Mouse (Mus musculus): ENCODE measurements around the gene Prkcq.
A peak's percentile ranks its signal among the peaks of the same experiment; 100 is the strongest.

Gene Prkcq

GRCm38 (mm10) chr2:11171754-11172501 lies at the start of gene Prkcq:
Prkcq (plus strand) TSS chr2:11172108.
- peak; percentile 57 to 62 for DNase-seq

- no peak for DNase-seq
These were observed 41.0 kb upstream of the Prkcq start for GRCm38 (mm10) chr2:11130881-11131280.

GRCm38 (mm10) chr2:11135718-11136117 lies 36.2 kb upstream of the Prkcq start:
- no peak for DNase-seq

- DNase-seq, result no peak
These were observed 33.8 kb upstream of the Prkcq start for GRCm38 (mm10) chr2:11138076-11138475.

DNA sequence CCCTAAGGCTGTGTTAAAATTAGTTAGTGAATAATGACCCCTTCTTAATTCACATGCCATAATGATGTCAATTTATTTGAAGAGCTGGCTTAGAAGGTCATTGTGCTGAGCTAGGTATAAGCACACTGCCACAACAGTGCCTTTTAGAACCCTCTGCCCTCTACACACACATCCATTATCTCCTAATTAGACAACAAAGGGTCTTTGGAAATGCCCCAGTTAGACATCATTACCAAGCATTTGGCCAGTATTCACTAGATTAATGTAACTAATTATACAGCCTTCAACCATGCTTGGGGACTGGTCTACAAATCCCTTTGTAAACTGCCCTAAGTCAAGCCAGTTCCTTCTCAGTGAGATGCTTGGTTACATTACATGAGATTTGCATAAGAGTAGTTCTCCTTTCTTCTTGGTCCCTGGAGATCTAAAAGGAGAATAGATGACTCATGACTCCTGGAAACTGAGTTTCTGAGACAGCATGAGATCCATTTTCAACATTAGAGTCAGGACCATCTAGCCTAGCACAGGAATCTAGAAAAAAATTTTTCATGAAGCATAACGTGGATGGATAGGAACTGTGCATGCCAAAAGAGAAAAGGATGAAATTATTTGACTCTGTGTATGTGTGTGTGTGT lies 32.3 kb upstream of the Prkcq start:
- DNase-seq, result no peak

GRCm38 (mm10) chr2:11140385-11140784 lies 31.5 kb upstream of the Prkcq start:
- no peak for DNase-seq

DNA sequence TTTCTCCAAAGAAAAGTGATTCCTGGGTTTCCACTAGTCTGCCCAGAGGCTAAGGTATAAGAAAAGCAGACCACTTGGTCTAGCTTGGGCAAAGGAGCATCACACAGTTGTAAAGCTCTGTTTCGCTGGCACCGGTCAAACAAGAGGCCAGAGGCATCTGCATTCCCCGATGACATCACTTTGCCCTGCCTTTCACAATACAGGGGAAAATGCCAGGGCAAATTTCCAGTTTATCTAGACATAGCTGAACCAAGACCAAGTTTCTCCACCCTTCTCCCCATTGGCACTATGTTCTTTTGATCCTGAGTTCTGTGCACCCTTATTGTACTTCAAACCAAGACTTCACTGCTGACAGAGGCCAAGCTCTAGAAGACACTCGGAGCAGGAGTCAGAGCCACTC lies 22.8 kb upstream of the Prkcq start:
- DNase-seq, result no peak

DNA sequence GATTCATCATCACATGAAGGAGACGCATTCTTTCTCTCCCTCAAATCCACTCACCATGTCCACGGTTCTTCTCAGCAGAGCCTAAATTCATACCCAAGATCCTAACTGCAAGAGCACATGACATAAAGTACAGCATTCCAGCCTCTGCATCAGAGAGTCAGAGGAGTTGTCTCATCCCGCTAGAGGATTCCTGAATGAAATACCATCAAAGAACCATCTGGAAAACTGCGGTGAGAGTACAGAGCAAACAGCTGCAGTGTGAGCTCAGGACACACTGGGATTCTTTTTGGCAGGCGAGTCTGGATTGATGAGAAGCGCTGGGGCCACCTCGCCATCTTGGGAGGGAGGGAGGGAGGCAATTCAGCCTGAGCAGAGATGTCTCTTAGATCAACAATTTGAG lies 20.9 kb upstream of the Prkcq start:
- DNase-seq, result no peak

DNA sequence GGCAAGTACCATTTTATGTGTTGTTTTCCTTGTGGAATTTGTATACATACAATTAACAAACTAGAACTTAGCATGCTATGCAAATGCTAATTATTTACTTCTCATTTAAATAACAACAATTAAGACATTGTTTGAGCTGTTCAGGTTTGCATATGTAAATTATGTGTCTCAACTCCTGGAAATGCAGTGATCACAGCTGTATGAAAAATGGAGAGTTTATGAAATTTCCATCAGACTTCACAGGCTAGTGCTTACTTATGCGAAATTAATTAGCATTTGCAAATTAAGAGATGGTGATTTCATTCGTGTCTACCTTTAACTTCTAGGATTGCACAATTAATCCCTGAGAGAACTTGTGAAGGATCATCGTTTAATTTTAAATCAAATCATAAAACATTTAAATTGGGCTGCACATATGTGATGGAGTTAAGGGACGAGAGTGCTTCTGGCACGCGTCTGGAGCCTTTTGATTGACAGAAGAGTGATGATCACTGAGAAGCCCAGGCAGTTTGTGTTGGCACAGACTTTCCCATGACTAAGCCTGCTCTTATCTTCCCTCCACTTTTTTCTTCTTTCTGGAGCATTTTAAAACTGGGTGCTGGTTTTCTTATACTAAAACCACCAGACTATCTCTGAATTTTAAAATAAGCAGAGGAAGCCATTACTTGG lies 20.1 kb upstream of the Prkcq start:
- no peak for DNase-seq

GRCm38 (mm10) chr2:11159641-11160040 lies 12.3 kb upstream of the Prkcq start:
- DNase-seq, result peak; percentile 24 to 61

DNA sequence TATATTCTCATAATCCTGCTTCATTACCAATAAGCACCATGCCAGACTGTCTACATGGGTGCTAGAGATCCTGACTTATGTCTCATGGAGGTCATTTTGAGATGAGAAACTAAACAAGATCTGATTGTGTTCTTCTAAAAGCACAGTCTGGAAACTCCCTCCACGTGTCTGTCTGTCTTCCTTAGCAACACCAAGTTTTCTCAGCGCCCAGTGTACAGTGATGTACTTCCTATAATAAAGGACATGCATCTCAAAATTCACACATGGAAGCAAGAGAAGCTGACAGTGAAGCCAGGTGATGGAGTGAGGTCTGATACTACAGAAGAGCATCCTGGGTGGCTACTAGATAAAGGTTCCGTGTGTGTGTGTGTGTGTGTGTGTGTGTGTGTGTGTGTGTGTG lies 11.2 kb upstream of the Prkcq start:
- DNase-seq, result no peak

DNA sequence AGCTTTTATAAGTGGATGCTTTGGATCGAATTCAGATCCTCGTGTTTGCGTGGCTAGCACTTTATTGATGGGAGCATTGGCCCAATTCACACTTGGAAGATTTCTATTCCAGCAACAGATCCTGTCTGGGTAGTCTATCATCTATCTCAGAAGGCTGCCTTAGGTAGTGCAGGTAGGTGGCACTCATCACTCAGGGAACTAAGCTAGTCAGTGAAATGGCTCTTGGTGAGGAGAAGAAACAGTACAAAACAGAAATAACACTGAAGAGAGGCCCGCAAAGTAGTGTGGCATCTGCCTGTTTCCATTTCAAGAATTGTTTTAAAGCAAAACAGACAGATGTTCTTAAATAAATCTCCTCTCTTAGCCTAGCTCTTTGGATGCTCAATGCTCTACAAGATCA lies 10.6 kb upstream of the Prkcq start:
- peak in 1 of 2 experiments; percentile 39 for DNase-seq

GRCm38 (mm10) chr2:11162701-11163100 lies 9.2 kb upstream of the Prkcq start:
- DNase-seq, result no peak

GRCm38 (mm10) chr2:11164170-11164569 lies 7.7 kb upstream of the Prkcq start:
- no peak for DNase-seq

DNA sequence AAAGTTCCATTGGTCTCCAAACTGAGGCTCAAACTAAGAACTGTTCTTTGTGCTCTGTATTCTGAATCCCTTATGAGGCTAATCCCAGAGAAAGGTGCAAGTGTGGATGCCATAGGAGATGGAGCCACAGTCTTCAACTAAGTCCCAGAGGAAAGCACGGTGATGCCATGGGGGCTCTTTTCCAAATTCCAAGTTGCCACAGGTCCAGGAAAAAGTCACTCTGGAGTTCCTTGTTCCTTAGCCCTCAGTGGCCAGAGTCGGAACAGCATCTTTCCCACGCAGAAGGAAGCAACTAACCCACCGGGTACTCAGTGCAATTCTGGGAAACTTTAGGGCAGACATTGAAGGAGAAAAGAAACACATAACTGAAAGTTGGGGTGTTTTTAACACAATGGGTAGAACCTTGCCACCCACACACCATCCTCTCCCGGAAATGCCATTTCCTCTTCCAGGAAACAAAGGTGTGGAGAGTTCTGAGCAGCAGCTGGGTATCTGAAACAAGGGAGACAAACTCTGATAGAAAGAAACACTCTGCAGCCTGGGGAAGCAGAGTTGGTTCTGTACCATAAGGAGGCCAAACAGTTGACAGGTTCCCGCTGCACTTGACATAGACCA lies 2.1 kb upstream of the Prkcq start:
- peak; percentile 36 to 64 for DNase-seq

DNA sequence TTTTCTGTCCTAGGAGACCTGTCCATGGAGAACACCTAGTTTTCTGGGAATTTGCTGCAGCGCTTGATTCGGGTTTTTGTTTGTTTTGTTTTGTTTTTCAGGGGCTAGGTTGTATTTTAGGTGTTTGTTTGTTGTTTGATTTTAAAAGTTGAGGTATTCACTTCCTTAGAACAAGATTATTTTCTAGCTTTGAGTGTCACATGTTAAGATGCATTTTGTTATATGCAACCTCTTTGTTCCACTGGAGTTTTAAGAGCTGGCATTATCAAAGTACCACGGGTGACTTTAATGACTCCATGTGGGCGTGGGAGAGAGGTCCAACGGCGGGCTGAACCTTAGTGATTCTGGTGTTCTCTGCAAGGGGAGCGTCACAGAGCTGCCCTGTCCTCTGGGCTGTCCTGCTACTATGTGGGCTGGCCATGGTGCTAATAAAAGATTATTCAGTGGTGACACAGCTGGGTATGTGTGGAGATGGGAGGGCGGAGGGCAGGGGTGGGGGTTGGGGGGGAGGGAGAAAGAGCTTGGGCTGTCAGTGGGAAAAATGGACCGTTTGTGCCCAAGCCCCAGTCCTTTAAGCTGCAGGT lies 1.0 kb downstream of the Prkcq start:
- no peak for DNase-seq

DNA sequence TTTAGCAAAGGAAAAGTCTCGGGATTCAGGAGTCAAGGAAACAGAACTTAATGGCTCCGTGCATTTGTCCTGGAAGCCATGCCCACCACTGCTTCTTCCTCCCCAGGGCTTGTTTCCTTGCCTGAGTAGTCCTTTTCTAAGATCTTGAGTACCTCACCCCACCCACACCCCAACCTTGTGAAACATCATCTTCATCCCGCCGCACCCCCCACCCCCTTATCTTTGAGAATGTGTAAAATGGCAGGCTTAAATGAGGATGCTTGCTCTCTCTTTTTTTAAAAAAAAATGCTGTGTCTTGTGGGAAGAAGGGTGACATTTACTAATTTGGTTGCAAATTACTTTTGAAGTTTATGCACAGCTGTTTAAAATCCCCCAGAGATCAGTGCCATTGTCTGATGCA lies 1.6 kb downstream of the Prkcq start:
- peak; percentile 38 to 74 for DNase-seq

DNA sequence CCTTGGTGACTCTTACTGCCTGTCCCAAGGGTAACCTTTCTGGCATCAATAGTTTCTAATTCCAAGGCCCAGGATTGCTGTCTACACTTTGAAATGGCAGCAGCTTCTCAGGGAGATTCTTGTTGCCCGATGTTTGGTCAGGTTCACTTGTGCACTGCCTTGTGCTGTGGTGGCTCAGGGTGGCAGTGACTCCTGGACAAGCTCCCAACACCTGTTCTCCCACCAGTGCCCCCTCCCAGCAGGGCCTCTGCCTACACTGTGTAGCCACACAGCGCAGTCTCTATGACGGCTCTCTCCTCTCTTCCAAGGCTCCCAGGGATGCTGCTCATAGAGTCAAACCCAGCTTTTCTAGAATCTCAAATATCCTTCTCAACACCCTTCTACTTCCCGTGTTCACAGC lies 2.2 kb downstream of the Prkcq start:
- DNase-seq, result no peak

DNA sequence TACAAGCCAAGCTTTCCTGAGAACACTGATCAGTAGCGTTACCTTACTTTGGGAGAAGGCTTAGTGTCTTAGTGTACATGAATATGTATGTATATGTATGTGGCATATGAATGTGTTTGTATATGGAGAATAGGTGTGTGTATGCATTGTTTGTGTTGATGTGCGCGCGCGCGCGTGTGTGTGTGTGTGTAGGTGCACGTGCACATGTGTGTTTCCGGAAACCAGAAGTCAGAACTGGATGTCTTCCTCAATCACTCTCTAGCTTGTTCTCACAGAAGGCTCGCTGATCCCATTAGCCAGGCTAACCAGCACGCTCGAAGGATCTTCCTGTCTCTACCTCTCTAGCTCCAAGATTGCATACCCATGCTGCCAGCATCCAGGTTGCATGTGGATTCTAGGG lies 6.0 kb downstream of the Prkcq start:
- DNase-seq, result no peak

- DNase-seq, result no peak
These were observed 9.6 kb downstream of the Prkcq start for GRCm38 (mm10) chr2:11181510-11181909.

GRCm38 (mm10) chr2:11182096-11182495 lies 10.2 kb downstream of the Prkcq start:
- no peak for DNase-seq

- DNase-seq, result no peak
These were observed 12.1 kb downstream of the Prkcq start for GRCm38 (mm10) chr2:11183991-11184390.

DNA sequence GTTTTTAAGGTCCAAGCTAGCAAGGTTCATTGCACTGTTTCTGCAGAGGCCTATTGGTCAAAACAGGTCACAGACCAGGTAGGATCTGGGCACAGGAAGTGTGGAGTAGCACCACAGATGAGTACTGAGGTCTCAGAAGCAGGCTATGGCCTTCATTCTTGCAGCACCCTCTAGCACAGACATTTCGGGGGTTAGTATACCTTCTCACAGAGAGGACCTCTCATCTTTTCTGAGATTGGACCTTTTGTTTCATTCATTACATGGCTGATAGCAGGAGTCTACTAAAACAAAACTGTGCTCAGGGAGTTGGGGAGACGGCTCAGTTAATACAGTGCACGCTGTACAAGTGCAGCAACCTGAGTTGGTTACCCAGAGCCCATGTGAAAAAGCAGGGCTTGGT lies 14.7 kb downstream of the Prkcq start:
- no peak for DNase-seq
